Mouse (Mus musculus): ENCODE data around the gene Mageb1.
"Not testable (repeated sequence)": the region's sequence is repeated elsewhere in the genome, so short reads cannot be mapped to it uniquely, and the experiment has no call there.

Gene Mageb1

DNA sequence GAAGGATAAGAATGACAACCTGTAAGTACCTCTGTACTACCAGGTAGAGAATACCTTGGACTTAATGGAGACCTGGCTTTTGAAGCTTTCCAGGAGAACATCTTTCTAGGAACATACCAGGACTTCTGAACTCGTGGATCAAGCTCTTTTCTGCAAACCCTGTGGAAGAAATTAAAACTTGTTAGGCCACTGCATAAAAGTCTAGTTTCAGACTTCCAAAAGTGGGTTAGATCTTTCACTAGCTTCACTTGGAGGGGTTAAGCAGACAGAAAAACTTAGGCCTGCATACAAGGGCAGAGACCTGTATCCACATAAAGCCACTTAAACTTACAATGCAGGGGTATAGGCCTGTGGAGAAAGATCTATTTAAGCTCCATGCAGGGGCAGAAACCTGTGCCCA lies at the start of gene Mageb1:
Gene Mageb1, minus strand, starts transcription at position 101 of the 400 bp plus-strand sequence.
- in situ Hi-C loops (cut with MboI): not testable (repeated sequence)

All from mature B cell (primary cell).